Mouse (Mus musculus): ENCODE measurements around the gene Gm8165. TPM values are rescaled to one million over a fixed set of nuclear protein-coding genes. Genes with fewer than 3 reads are reported as not detected.

Gene Gm8165
- polyA plus RNA-seq (2015; fragmentation: Nextera tagmentation; extraction: Ambion mirVana), result not detected in 2 replicates

DNA sequence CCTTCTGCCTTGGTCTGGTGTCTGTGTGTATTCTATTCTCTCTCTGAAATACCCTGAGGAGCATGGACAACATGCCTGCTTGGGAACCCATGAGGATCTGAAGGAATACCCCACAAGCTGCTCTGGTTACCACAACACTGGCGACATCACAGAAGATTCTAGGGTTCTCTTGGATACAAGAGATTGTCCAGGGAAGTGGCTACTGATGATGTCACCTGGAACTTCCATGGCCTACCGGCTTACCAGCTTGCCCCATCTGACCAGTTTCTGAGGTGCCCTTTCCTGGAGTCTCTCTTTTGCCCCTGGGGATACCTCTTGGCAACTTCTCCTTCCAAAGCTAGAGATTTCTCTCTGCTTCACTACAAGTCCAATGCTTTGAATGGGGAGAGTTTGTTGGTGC is at the start of gene Gm8165:
TSS of gene Gm8165 (minus strand) at position 101 of the 400 bp plus-strand sequence.

GRCm38 (mm10) chr14:43697621-43698020 is 20.6 kb upstream of the Gm8165 start, which contains the start of gene Gm7324:
Gene Gm7324, plus strand, starts transcription at chr14:43697828.

Other genes with a start within 250 kb of the Gm8165 start
- not detected in 2 replicates for gene Gm5799, start 133.6 kb downstream of the Gm8165 start, polyA plus RNA-seq (2015; fragmentation: Nextera tagmentation; extraction: Ambion mirVana)
- gene Gm17654, start 98.1 kb downstream of the Gm8165 start, polyA plus RNA-seq (2015; fragmentation: Nextera tagmentation; extraction: Ambion mirVana), result not detected in 2 replicates
- gene Gm10375, start 69.2 kb downstream of the Gm8165 start, polyA plus RNA-seq (2015; fragmentation: Nextera tagmentation; extraction: Ambion mirVana), result not detected in 2 replicates
- gene Gm7324, start 20.6 kb upstream of the Gm8165 start, polyA plus RNA-seq (2015; fragmentation: Nextera tagmentation; extraction: Ambion mirVana), result 0.18 and 0.55 TPM in 2 replicates
- not detected in 2 replicates for gene Gm16506, start 50.3 kb upstream of the Gm8165 start, polyA plus RNA-seq (2015; fragmentation: Nextera tagmentation; extraction: Ambion mirVana)
- not detected in 2 replicates for gene Gm6526, start 70.7 kb upstream of the Gm8165 start, polyA plus RNA-seq (2015; fragmentation: Nextera tagmentation; extraction: Ambion mirVana)
- gene Gm8180, start 107.5 kb upstream of the Gm8165 start, polyA plus RNA-seq (2015; fragmentation: Nextera tagmentation; extraction: Ambion mirVana), result not detected in 2 replicates
- gene Ear1, start 198.3 kb upstream of the Gm8165 start, polyA plus RNA-seq (2015; fragmentation: Nextera tagmentation; extraction: Ambion mirVana), result not detected in 2 replicates
- gene Ear10, start 246.4 kb upstream of the Gm8165 start, polyA plus RNA-seq (2015; fragmentation: Nextera tagmentation; extraction: Ambion mirVana), result not detected in 2 replicates
- gene Gm8113, start 248.2 kb upstream of the Gm8165 start, polyA plus RNA-seq (2015; fragmentation: Nextera tagmentation; extraction: Ambion mirVana), result 0.94 and 1.1 TPM in 2 replicates

Measured in skeletal muscle tissue, postnatal 0 days (tissue).